22 mouse cellular contexts compared by ENCODE assay signal in the genomic region with DNA sequence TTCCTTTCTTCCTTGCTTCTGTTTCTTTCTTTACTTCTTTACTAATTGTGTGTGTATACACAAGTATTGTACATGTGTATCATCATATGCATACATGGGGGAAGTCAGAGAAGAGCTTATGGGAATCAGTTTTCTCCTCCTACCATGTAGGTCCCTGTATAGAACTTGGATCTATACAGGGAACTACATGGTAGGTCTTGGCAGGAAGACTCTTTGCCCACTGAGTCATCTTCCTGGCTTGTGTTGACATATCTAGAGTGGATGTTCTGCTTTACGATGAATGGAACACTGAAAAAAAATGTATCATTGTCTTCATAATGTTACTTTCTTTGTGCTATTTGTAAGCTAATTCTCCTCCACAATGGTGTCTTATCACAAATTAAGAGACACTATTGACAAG.
"Had no signal": no experiment of that assay in that cellular context is flagged by ENCODE, and none has a peak within 500 bp of the region (broad histone marks: within the 10 kb centered on the region; RNA-seq: fewer than 3 reads in every experiment).

No protein-coding gene starts in this region.

- DNase-seq: heart, postnatal 10 days; heart, postnatal 14 days; heart, postnatal 36 days; heart, postnatal 4 days; kidney, adult 11 months; kidney, adult 18-20 months; kidney, adult 2 months; kidney, adult 8-10 months; kidney, adult 9 months; kidney, postnatal 10 days; kidney, postnatal 14 days; kidney, postnatal 25 days; kidney, postnatal 36 days; kidney, postnatal 4 days; layer of hippocampus, adult 9-11 months; layer of hippocampus, postnatal 36 days had no signal

- ATAC-seq: hindbrain, embryonic 16.5 days; hindbrain, postnatal 0 days; inflammation-experienced regulatory T-cells, adult 6 months; intestine, embryonic 15.5 days; intestine, embryonic 16.5 days; intestine, postnatal 0 days had no signal
